Mouse (Mus musculus) forebrain, embryonic 11.5 days (tissue): ENCODE measurements at regions not wholly inside any gene's neighbourhood (a gene's known extent, or its start where the extent isn't known, plus 50 kb on each side); places are given as distances from the start of the nearest gene placed in this dataset.
A peak's percentile ranks its signal among the peaks of the same experiment; 100 is the strongest.

ENCODE experiments used
- ATAC-seq: fragments of 200-750 bp; cut with Nextera tagmentation; replicated peaks from 2 replicates; pipeline ENCODE4 v1.8.0; 2017; ENCODE audit warnings: moderate TSS enrichment; ENCODE audit not compliant: low FRiP score
- DNase-seq: peaks from one replicate; pipeline ENCODE4 v3.0.0-alpha.2; 2017; ENCODE audit warnings: low spot score
- H3K27ac ChIP-seq: fragments of 300-500 bp; sonication (generic); 2 replicates; pipeline ENCODE4 v1.5.1; 2014; ENCODE audit warnings: low read depth, low read length
- H3K27me3 ChIP-seq: fragments of 300-500 bp; sonication (generic); 2 replicates; pipeline ENCODE4 v1.6.1; 2014; ENCODE audit warnings: mild to moderate bottlenecking, low read length, mixed read lengths; ENCODE audit not compliant: control insufficient read depth, insufficient read depth
- H3K36me3 ChIP-seq: fragments of 300-500 bp; sonication (generic); 2 replicates; pipeline ENCODE4 v1.6.1; 2014; ENCODE audit warnings: mild to moderate bottlenecking, low read length, moderate library complexity, mixed read lengths; ENCODE audit not compliant: control insufficient read depth, insufficient read depth
- H3K4me1 ChIP-seq: fragments of 300-500 bp; sonication (generic); replicated peaks from 2 replicates; pipeline ENCODE4 v1.6.1; 2014; ENCODE audit warnings: low read length, mixed read lengths; ENCODE audit not compliant: control insufficient read depth, insufficient read depth
- H3K4me2 ChIP-seq: fragments of 300-500 bp; sonication (generic); 2 replicates; pipeline ENCODE4 v1.6.1; 2014; ENCODE audit warnings: low read depth, mild to moderate bottlenecking, low read length, moderate library complexity, mixed read lengths; ENCODE audit not compliant: severe bottlenecking
- H3K4me3 ChIP-seq: fragments of 300-500 bp; sonication (generic); 2 replicates; pipeline ENCODE4 v1.5.1; 2014; ENCODE audit warnings: low read depth, low read length
- H3K9ac ChIP-seq: fragments of 300-500 bp; sonication (generic); 2 replicates; pipeline ENCODE4 v1.6.1; 2014; ENCODE audit warnings: low read length
- H3K9me3 ChIP-seq: fragments of 300-500 bp; sonication (generic); 2 replicates; pipeline ENCODE4 v1.6.1; 2016; ENCODE audit warnings: low read length, mixed read lengths; ENCODE audit not compliant: control insufficient read depth
- WGBS: fragments of 180-500 bp; shearing (Covaris S2); extraction: QIAGEN DNeasy Blood & Tissue Kit; methylation state at CpG from one replicate; pipeline ENCODE4 v1.1.7; 2014; 5-methylcytosine and 5-hydroxymethylcytosine counted together

GRCm38 (mm10) chr13:43865036-43865435, 80.5 kb downstream of the Cd83 start:
- peak; percentile 47 for ATAC-seq
- Histone ChIP-seq H3K27ac (0 out of 2 replicates have a peak overlapping the region, but pooled peaks have one; percentile 27), H3K36me3 (no peaks in the 10 kb centered on the region), H3K9ac (peak overlapping the region; percentile 25), H3K9me3 (no peaks in the 10 kb centered on the region), H3K4me1 (peaks cover 9% of the 10 kb centered on the region), H3K27me3 (peaks cover 2% of the 10 kb centered on the region; the same call in 1 of the 2 replicates), H3K4me2 (peak overlapping the region; percentile 44), H3K4me3 (peak overlapping the region; percentile 22)
- under 1% methylated on average over 20 of the region's 20 CpGs for WGBS
- peak; percentile 73 for DNase-seq

DNA sequence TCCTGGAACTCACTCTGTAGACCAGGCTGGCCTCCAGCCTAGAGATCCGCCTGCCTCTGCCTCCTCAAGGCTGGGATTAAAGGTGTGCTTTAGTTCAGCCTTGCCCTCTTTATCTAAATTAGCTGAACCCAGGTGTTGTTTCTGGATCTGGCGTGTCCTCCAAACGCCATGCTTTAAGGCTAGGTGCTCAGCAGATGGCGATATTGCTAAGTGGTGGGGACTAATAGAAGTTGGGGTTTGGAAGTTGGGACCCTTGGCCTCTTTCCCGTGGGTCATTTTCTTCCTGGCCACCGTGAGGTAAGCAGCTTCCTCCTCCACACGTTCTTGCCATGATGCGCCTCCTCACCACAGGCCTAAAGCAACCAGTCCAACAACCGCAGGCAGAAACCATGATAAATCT, 91.3 kb downstream of the Cd83 start:
- Histone ChIP-seq H3K9me3 (no peaks in the 10 kb centered on the region), H3K9ac (no peak overlapping the region), H3K36me3 (no peaks in the 10 kb centered on the region), H3K4me3 (no peak overlapping the region), H3K27me3 (no peaks in the 10 kb centered on the region), H3K4me1 (no peaks in the 10 kb centered on the region), H3K4me2 (no peak overlapping the region), H3K27ac (no peak overlapping the region)
- WGBS: 88% methylated on average over 9 of the region's 9 CpGs
- ATAC-seq (no peak), DNase-seq (no peak)

DNA sequence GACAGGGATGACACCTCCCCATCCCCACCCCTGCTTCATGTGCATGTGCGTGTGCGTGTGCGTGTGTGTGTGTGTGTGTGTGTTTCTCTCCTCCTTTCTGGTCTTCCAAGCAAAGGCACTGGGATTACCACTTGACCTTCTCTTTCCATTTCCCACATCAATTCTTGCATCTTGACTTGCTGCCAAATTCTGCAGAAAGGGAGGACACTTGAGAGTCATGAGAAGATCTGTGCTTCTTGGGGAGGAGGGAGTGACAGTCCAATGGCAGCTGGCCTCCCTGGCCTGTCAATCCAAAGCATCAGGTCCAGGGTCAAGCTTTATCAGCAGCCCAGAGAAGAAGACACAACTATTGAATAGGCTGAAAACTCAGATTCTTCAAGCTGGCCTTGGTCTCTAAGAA, 102.7 kb downstream of the Cd83 start:
- H3K27ac ChIP-seq: no peak overlapping the region
- no peak overlapping the region for H3K4me3 ChIP-seq
- no peaks in the 10 kb centered on the region for H3K27me3 ChIP-seq
- no peaks in the 10 kb centered on the region for H3K36me3 ChIP-seq
- H3K4me2 ChIP-seq: no peak overlapping the region
- no peak overlapping the region for H3K9ac ChIP-seq
- no peaks in the 10 kb centered on the region; the same call in 1 of the 2 replicates for H3K9me3 ChIP-seq
- no peaks in the 10 kb centered on the region for H3K4me1 ChIP-seq
- ATAC-seq (no peak), DNase-seq (peak; percentile 22)
- WGBS: 93% methylated on average over 3 of the region's 3 CpGs

DNA sequence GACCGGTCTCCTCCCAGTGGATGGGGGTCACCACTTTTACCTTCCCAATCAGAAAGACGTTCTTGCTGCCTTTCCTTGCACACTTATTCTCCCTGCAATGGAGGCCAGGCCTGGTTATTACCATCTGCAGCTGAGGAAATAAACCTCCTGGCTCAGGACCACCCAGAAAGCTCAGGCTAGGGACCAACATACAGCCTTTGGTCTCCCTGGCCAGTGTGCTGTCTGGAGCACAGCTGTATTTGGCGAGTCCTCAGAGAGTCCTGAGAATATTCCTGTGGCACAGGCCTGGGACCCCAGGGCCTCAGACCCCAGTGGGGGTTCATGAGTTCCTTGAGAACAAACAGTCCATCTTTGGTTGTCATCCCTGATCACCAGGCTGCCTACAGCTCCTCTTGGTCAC, 107.4 kb downstream of the Cd83 start:
- H3K4me1 ChIP-seq: no peaks in the 10 kb centered on the region
- H3K9me3 ChIP-seq: no peaks in the 10 kb centered on the region; the same call in 1 of the 2 replicates
- DNase-seq (peak; percentile 42), ATAC-seq (no peak)
- H3K9ac ChIP-seq: no peak overlapping the region
- H3K4me3 ChIP-seq: no peak overlapping the region
- H3K27ac ChIP-seq: no peak overlapping the region
- H3K4me2 ChIP-seq: no peak overlapping the region
- no peaks in the 10 kb centered on the region for H3K27me3 ChIP-seq
- no peaks in the 10 kb centered on the region for H3K36me3 ChIP-seq
- WGBS: 77% methylated on average over 3 of the region's 3 CpGs

DNA sequence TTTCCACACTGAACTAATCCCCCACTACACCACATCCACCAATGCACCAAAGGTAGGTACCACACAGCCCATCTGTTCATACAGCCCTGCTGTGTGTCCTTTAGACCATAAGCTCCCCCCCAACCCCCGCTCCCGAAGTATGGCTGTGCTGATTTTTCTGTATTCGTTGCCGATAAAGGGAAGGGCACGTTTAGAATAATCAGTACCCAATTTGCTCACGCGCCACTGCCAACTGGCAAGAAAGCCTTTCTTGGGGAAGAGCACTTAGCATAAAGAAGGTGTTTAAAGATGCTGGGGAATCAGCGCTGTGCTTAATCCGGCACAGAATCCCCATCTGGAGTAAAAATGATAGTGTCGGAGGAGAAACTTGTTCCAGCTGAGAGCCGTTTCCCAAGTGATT, 111.4 kb downstream of the Cd83 start:
- DNase-seq (peak; percentile 29), ATAC-seq (no peak)
- Histone ChIP-seq H3K9me3 (no peaks in the 10 kb centered on the region), H3K4me3 (no peak overlapping the region), H3K4me1 (no peaks in the 10 kb centered on the region), H3K36me3 (no peaks in the 10 kb centered on the region), H3K4me2 (no peak overlapping the region), H3K9ac (no peak overlapping the region), H3K27me3 (no peaks in the 10 kb centered on the region), H3K27ac (no peak overlapping the region)
- 69% methylated on average over 11 of the region's 11 CpGs for WGBS

DNA sequence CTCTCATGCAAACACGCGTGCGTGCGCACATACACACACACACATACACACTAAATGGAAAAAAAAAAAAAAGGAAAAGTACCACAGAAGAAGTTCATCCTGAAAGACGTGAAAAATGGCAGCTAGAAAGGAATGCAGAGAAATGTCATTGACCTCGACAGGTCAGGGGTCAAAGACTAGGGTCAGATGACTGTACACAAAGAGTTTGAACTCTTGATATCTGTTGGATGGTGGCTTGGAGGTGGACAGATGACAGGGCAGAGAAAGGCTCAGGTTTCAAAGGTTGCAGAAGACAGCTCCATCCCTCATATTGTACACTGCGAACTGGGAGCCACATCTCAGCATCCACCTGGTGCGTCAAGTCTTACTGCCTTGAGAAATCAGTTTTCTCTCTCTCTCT, 112.5 kb downstream of the Cd83 start:
- 87% methylated on average over 8 of the region's 8 CpGs for WGBS
- Histone ChIP-seq H3K9me3 (no peaks in the 10 kb centered on the region), H3K36me3 (no peaks in the 10 kb centered on the region), H3K4me2 (no peak overlapping the region), H3K9ac (no peak overlapping the region), H3K4me1 (no peaks in the 10 kb centered on the region), H3K27ac (no peak overlapping the region), H3K27me3 (no peaks in the 10 kb centered on the region), H3K4me3 (no peak overlapping the region)
- ATAC-seq (no peak), DNase-seq (no peak)

DNA sequence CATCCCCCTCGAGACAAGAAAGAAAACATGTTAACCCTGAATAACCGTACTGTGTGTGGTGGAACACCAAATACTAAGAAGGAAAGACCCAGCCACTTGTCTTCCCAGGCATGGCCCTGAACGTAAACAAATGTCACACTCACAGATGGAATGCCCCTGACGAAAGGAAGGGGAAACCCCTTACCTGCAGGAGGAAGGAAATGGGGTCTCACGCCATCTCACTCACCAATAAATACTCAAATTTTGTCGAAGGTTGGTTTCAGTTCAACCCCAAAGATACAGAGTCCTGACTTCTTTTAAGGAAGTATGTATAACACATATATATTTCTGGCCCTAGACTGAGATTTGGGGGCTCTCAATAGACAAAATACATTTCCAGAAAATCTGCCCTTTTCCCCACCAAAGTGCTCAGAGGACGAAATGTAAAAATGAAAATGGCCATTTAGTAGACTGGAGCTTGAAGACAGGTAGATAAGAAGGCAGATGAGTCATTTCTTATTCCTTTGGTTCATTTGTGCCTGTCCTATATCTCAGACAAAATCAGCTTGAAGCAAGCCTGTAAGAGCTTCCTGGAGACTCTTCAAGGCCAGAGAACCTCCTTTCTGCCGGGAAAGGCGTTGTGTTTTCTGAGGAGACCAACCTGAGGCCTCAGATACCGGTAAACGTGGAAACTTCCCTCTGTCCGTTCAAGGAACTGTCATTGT, 114.1 kb downstream of the Cd83 start:
- Histone ChIP-seq H3K4me3 (no peak overlapping the region), H3K36me3 (no peaks in the 10 kb centered on the region), H3K27ac (no peak overlapping the region), H3K27me3 (no peaks in the 10 kb centered on the region), H3K4me2 (no peak overlapping the region), H3K9ac (no peak overlapping the region), H3K4me1 (no peaks in the 10 kb centered on the region), H3K9me3 (no peaks in the 10 kb centered on the region)
- ATAC-seq: no peak
- DNase-seq: no peak
- 85% methylated on average over 12 of the region's 12 CpGs for WGBS

GRCm38 (mm10) chr13:43900115-43900514, 115.5 kb downstream of the Cd83 start:
- H3K9ac ChIP-seq: no peak overlapping the region
- H3K9me3 ChIP-seq: no peaks in the 10 kb centered on the region
- ATAC-seq (no peak), DNase-seq (no peak)
- H3K4me3 ChIP-seq: no peak overlapping the region
- 85% methylated on average over 2 of the region's 2 CpGs for WGBS
- H3K27ac ChIP-seq: no peak overlapping the region
- no peaks in the 10 kb centered on the region for H3K27me3 ChIP-seq
- H3K36me3 ChIP-seq: no peaks in the 10 kb centered on the region
- H3K4me2 ChIP-seq: no peak overlapping the region
- no peaks in the 10 kb centered on the region for H3K4me1 ChIP-seq

DNA sequence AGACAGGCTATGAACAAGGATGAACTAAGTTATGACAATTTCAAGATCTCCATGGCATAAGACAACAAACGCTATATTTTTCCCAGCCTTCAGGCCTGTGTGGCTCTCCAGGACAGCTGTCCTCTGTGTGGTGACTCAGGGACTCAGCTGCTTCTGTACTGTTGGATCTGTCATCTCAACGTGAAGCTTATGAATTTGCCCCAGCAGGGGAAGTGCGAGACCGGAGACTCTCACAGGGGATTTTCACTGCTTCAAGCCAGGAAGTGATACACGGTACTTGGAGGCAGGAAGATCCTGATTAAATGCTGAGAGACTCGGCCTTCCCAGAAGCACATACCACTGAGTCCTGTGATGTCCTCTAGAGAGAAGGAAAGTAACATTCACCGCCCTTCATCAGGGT, 116.2 kb downstream of the Cd83 start:
- ATAC-seq: no peak
- no peak overlapping the region for H3K4me3 ChIP-seq
- H3K4me2 ChIP-seq: no peak overlapping the region
- H3K4me1 ChIP-seq: no peaks in the 10 kb centered on the region
- DNase-seq: no peak
- H3K9ac ChIP-seq: no peak overlapping the region
- H3K36me3 ChIP-seq: no peaks in the 10 kb centered on the region
- H3K27ac ChIP-seq: no peak overlapping the region
- 84% methylated on average over 7 of the region's 7 CpGs for WGBS
- H3K27me3 ChIP-seq: no peaks in the 10 kb centered on the region
- H3K9me3 ChIP-seq: no peaks in the 10 kb centered on the region
